8 mouse cellular contexts compared by ENCODE assay signal in the genomic region with DNA sequence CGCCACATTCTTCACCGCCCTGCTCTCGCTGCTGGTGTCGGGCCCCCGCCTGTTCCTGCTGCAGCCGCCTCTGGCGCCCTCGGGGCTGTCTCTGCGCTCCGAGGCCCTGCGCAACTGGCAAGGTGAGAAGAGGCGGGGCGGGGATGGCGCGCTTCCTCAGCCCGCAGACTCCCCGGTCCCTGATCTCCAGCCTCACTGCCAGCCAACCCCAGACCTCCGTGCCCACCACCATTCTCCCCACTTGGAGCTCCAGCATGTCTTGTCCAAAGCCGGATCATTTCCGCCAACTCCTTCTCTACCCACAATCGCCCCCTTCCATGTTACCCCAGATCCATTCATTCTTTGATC. TPM values are rescaled to one million over a fixed set of nuclear protein-coding genes. Genes with fewer than 3 reads are reported as not detected.
DNase-seq lines count a peak whose midpoint lies in the region; ATAC-seq and TF ChIP-seq lines count a peak whose summit lies in the region.

No protein-coding gene starts in this region.

- peak overlapping the region; percentile 89 for H3K9ac ChIP-seq in heart, embryonic 13.5 days

- no peaks in the 10 kb centered on the region for H3K27me3 ChIP-seq in heart, embryonic 13.5 days (replicated peaks)
- no peaks in the 10 kb centered on the region for H3K27me3 ChIP-seq in G1E (ENCODE audit: insufficient read depth, low read length)
- no peaks in the 10 kb centered on the region for H3K27me3 ChIP-seq in hindbrain, embryonic 10.5 days (ENCODE audit: insufficient read depth, poor library complexity, severe bottlenecking)
- no peaks in the 10 kb centered on the region for H3K27me3 ChIP-seq in midbrain, embryonic 10.5 days (ENCODE audit: low read depth, poor library complexity, severe bottlenecking)

- intact Hi-C loops in heart, postnatal 10 days (cut with DNase I), result loop anchor here (2.0 kb wide), 2 partner anchors 56 to 112 kb away; partner anchors contain the start of gene Tmem120a

- H3K4me2 ChIP-seq in heart, embryonic 13.5 days, result peak overlapping the region; percentile 75

- H3K4me3 ChIP-seq in heart, embryonic 13.5 days, result peak overlapping the region; percentile 82
- peak overlapping the region; percentile 84 for H3K4me3 ChIP-seq in G1E (ENCODE audit: low read depth, low read length)
- peak overlapping the region; percentile 93 for H3K4me3 ChIP-seq in hindbrain, embryonic 10.5 days
- H3K4me3 ChIP-seq in midbrain, embryonic 10.5 days, result peak overlapping the region; percentile 91

- ATAC-seq in heart, embryonic 13.5 days (ENCODE audit: extremely low read depth, insufficient number of reproducible peaks, low FRiP score, low TSS enrichment), result no peak
- ATAC-seq in G1E (ENCODE audit: extremely low read depth, insufficient number of reproducible peaks, low FRiP score, poor library complexity, severe bottlenecking), result no peak

- peaks cover 11% of the 10 kb centered on the region for H3K4me1 ChIP-seq in heart, embryonic 13.5 days
- peaks cover 22% of the 10 kb centered on the region for H3K4me1 ChIP-seq in G1E (ENCODE audit: insufficient read depth, low read depth, low read length)
- H3K4me1 ChIP-seq in hindbrain, embryonic 10.5 days (replicated peaks), result peaks cover 20% of the 10 kb centered on the region
- H3K4me1 ChIP-seq in midbrain, embryonic 10.5 days, result peaks cover 20% of the 10 kb centered on the region

- WGBS in heart, embryonic 13.5 days, result under 1% methylated on average over 20 of the region's 21 CpGs
- WGBS in hindbrain, embryonic 10.5 days, result under 1% methylated on average over 21 of the region's 21 CpGs
- WGBS in midbrain, embryonic 10.5 days, result under 1% methylated on average over 21 of the region's 21 CpGs

- H3K9me3 ChIP-seq in heart, embryonic 13.5 days, result no peaks in the 10 kb centered on the region
- no peaks in the 10 kb centered on the region for H3K9me3 ChIP-seq in G1E (replicated peaks)
- H3K9me3 ChIP-seq in hindbrain, embryonic 10.5 days, result no peaks in the 10 kb centered on the region
- H3K9me3 ChIP-seq in midbrain, embryonic 10.5 days (replicated peaks), result no peaks in the 10 kb centered on the region

- TF ChIP-seq CTCF in G1E (IDR thresholded peaks at IDR 0.05; ENCODE audit: low read depth, low read length), result no peak

- no peak for DNase-seq in heart, postnatal 10 days
- no peak for DNase-seq in G1E (ENCODE audit: low spot score)
- DNase-seq in hindbrain, embryonic 10.5 days (ENCODE audit: low spot score), result no peak
- DNase-seq in midbrain, embryonic 10.5 days (ENCODE audit: low spot score), result no peak
- no peak for DNase-seq in cerebellum, adult 9-10 months
- no peak for DNase-seq in right cerebral cortex, postnatal 14 days
- DNase-seq in layer of hippocampus, adult 8-10 months (ENCODE audit: low spot score in 2 of 2), result no peak

- peaks cover 28% of the 10 kb centered on the region for H3K36me3 ChIP-seq in heart, embryonic 13.5 days
- peaks cover 35% of the 10 kb centered on the region for H3K36me3 ChIP-seq in G1E (replicated peaks)
- H3K36me3 ChIP-seq in hindbrain, embryonic 10.5 days, result peaks cover 29% of the 10 kb centered on the region
- peaks cover 33% of the 10 kb centered on the region for H3K36me3 ChIP-seq in midbrain, embryonic 10.5 days

- H3K27ac ChIP-seq in heart, embryonic 13.5 days (replicated peaks), result peak overlapping the region; percentile 83
- H3K27ac ChIP-seq in hindbrain, embryonic 10.5 days, result peak overlapping the region; percentile 98
- H3K27ac ChIP-seq in midbrain, embryonic 10.5 days (replicated peaks), result peak overlapping the region; percentile 98

RNA-seq across cellular contexts. Expression of gene Rhbdd2, which starts 0.4 kb away (rescaled TPM):
- 32.4 and 35.2 TPM in 2 replicates for polyA plus RNA-seq in heart, embryonic 13.5 days (2015; fragmentation: Nextera tagmentation; extraction: Ambion mirVana)
- 10 to 100 TPM; 19.2 to 21.1 TPM for total RNA-seq in heart, postnatal 10 days (2021)
- total RNA-seq in G1E (2014; fragmentation: Nextera tagmentation) (21.1 and 29.4 TPM in 2 replicates), G1E (2017) (6.3 and 6.7 TPM in 2 replicates)
- polyA plus RNA-seq in G1E (2012), result 9.8 and 15.5 TPM in 2 replicates
- polyA plus RNA-seq in hindbrain, embryonic 10.5 days (2016; fragmentation: Nextera tagmentation; extraction: Ambion mirVana), result 54.9 and 65.6 TPM in 2 replicates
- 61.9 and 65.4 TPM in 2 replicates for polyA plus RNA-seq in midbrain, embryonic 10.5 days (2016; fragmentation: Nextera tagmentation; extraction: Ambion mirVana)
- total RNA-seq in layer of hippocampus, adult 8-10 months (2022), result 10 to 100 TPM; 80.8 to 90.5 (median 88.2) TPM

RNA-seq across cellular contexts. Expression of gene Por, which starts 37.1 kb away (rescaled TPM):
- 44.6 and 47.6 TPM in 2 replicates for polyA plus RNA-seq in heart, embryonic 13.5 days (2015; fragmentation: Nextera tagmentation; extraction: Ambion mirVana)
- 10 to 100 TPM; 62.8 to 72.0 TPM for total RNA-seq in heart, postnatal 10 days (2021)
- total RNA-seq in G1E (2014; fragmentation: Nextera tagmentation) (26.7 and 38.1 TPM in 2 replicates), G1E (2017) (80.5 and 91.1 TPM in 2 replicates)
- polyA plus RNA-seq in G1E (2012), result 90.4 and 112 TPM in 2 replicates
- 105 and 106 TPM in 2 replicates for polyA plus RNA-seq in hindbrain, embryonic 10.5 days (2016; fragmentation: Nextera tagmentation; extraction: Ambion mirVana)
- 114 and 145 TPM in 2 replicates for polyA plus RNA-seq in midbrain, embryonic 10.5 days (2016; fragmentation: Nextera tagmentation; extraction: Ambion mirVana)
- 100 to 1,000 TPM in 3 of 4 experiments, 10 to 100 TPM in 1; 93.4 to 111 (median 107) TPM for total RNA-seq in layer of hippocampus, adult 8-10 months (2022)

RNA-seq across cellular contexts. Expression of gene Ccl24, which starts 59.9 kb away (rescaled TPM):
- 2.4 and 2.9 TPM in 2 replicates for polyA plus RNA-seq in heart, embryonic 13.5 days (2015; fragmentation: Nextera tagmentation; extraction: Ambion mirVana)
- total RNA-seq in heart, postnatal 10 days (2021), result 1 to 10 TPM; 1.2 to 1.8 TPM
- total RNA-seq in G1E (2014; fragmentation: Nextera tagmentation) (not detected in 2 replicates), G1E (2017) (0.12 TPM in 1 of 2 replicates, not detected in the other)
- not detected in 2 replicates for polyA plus RNA-seq in G1E (2012)
- 1.1 and 1.9 TPM in 2 replicates for polyA plus RNA-seq in hindbrain, embryonic 10.5 days (2016; fragmentation: Nextera tagmentation; extraction: Ambion mirVana)
- 1.0 and 1.8 TPM in 2 replicates for polyA plus RNA-seq in midbrain, embryonic 10.5 days (2016; fragmentation: Nextera tagmentation; extraction: Ambion mirVana)
- total RNA-seq in layer of hippocampus, adult 8-10 months (2022), result under 1 TPM in 1 of 4 experiments, not detected in 3; 0.61 TPM
